Mouse (Mus musculus) layer of hippocampus, adult 9-10 months (tissue): ENCODE results near the gene Mest.

Experiments used
- DNase-seq: peaks from one replicate; pipeline ENCODE4 v3.0.0; 2022; ENCODE audit warnings: low spot score

The Mest gene

GRCm38 (mm10) chr6:30703977-30704602 lies 19.3 kb upstream of the Mest start:
- DNase-seq = no peak

GRCm38 (mm10) chr6:30709115-30709514 lies 14.2 kb upstream of the Mest start:
- DNase-seq = no peak

GRCm38 (mm10) chr6:30710371-30711364 lies 12.7 kb upstream of the Mest start:
- DNase-seq = no peak

- no peak for DNase-seq
Observed at GRCm38 (mm10) chr6:30711365-30711763, 12.0 kb upstream of the Mest start.

GRCm38 (mm10) chr6:30712484-30712883 lies 10.9 kb upstream of the Mest start:
- no peak for DNase-seq

GRCm38 (mm10) chr6:30713455-30713854 lies 9.9 kb upstream of the Mest start:
- DNase-seq = no peak

- DNase-seq = no peak
Observed at GRCm38 (mm10) chr6:30713896-30714295, 9.5 kb upstream of the Mest start.

GRCm38 (mm10) chr6:30714891-30715471 lies 8.4 kb upstream of the Mest start:
- no peak for DNase-seq

- DNase-seq = no peak
Observed at GRCm38 (mm10) chr6:30716796-30717195, 6.6 kb upstream of the Mest start.

GRCm38 (mm10) chr6:30722385-30723164 lies 772 bp upstream of the Mest start:
- DNase-seq = no peak

GRCm38 (mm10) chr6:30730301-30730971 lies 7.1 kb downstream of the Mest start:
- DNase-seq = no peak

- DNase-seq = no peak
Observed at GRCm38 (mm10) chr6:30732571-30733130, 9.3 kb downstream of the Mest start.

- DNase-seq = no peak
Observed at GRCm38 (mm10) chr6:30734465-30734864, 11.1 kb downstream of the Mest start.

GRCm38 (mm10) chr6:30734988-30735727 lies 11.8 kb downstream of the Mest start:
- no peak for DNase-seq

- DNase-seq = no peak
Observed at GRCm38 (mm10) chr6:30735728-30736371, 12.5 kb downstream of the Mest start.

GRCm38 (mm10) chr6:30736372-30736762 lies 13.0 kb downstream of the Mest start:
- no peak for DNase-seq

GRCm38 (mm10) chr6:30736864-30737547 lies 13.7 kb downstream of the Mest start:
- no peak for DNase-seq

GRCm38 (mm10) chr6:30737548-30738463 lies 14.5 kb downstream of the Mest start:
- DNase-seq = no peak
